Mouse (Mus musculus): Measurements from ENCODE around the gene Vmn2r58. TPM values are rescaled to one million over a fixed set of nuclear protein-coding genes. Genes with fewer than 3 reads are reported as not detected.

Gene Vmn2r58
- total RNA-seq (2023): not detected

DNA sequence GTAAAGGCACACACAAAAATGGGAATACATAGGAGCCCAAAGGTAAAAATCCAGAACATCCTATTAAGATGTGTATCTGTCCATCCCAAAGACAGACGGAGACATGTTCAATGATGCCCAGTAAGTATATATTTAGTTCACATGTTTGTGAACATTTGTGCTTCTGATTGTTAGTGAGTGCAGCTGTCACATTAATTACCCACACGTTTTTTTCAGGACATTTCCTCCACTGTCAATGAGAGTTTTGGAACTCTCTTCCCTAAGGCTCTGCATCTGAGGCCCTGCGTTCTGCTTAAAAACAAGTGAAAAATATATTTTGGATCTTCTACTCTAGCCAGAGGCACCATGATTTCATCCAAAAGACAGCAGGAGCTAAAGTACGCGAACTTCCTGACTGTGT lies at the start of gene Vmn2r58:
Gene Vmn2r58, minus strand, starts transcription at position 101 of the 400 bp plus-strand sequence.

Other genes with a start within 250 kb of the Vmn2r58 start
- gene Zfp788, start 239.5 kb downstream of the Vmn2r58 start, total RNA-seq (2023): 14.8 TPM
- not detected for gene Vmn2r59, start 186.3 kb upstream of the Vmn2r58 start, total RNA-seq (2023)
- not detected for gene Vmn2r60, start 235.1 kb upstream of the Vmn2r58 start, total RNA-seq (2023)

Measured in CD4-positive naive resting alpha-beta T cell, adult 57 days (primary cell).